Mouse (Mus musculus): ENCODE data around the gene Fzr1.

GRCm38 (mm10) chr10:81332277-81332676 lies 46.0 kb downstream of the Fzr1 start:
- TF ChIP-seq CTCF (IDR thresholded peaks at IDR 0.05; ENCODE audit: low read depth, low read length): no peak
- no peak for TF ChIP-seq POLR2A (IDR thresholded peaks at IDR 0.05; ENCODE audit: borderline replicate concordance, low read depth, low read length)

Measured in bone marrow macrophage, adult 2 months (primary cell).